Mouse (Mus musculus) liver, embryonic 11.5 days (tissue): ENCODE results near the gene Fut1. TPM values are rescaled to one million over a fixed set of nuclear protein-coding genes. Genes with fewer than 3 reads are reported as not detected.

Source experiments
- ATAC-seq: fragments of 200-750 bp; cut with Nextera tagmentation; replicated peaks from 2 replicates; pipeline ENCODE4 v1.8.0; 2017; ENCODE audit warnings: moderate number of reproducible peaks, mild to moderate bottlenecking, moderate TSS enrichment, moderate library complexity; ENCODE audit not compliant: low FRiP score
- DNase-seq: peaks from one replicate; pipeline ENCODE4 v3.0.0-alpha.2; 2017; ENCODE audit warnings: low spot score
- H3K27ac ChIP-seq: fragments of 300-500 bp; sonication (generic); 2 replicates; pipeline ENCODE4 v1.5.1; 2014; ENCODE audit warnings: mild to moderate bottlenecking, low read depth, low read length, control low read depth
- H3K27me3 ChIP-seq: fragments of 300-500 bp; sonication (generic); replicated peaks from 2 replicates; pipeline ENCODE4 v1.6.1; 2014; ENCODE audit warnings: low read length, mixed read lengths; ENCODE audit not compliant: control insufficient read depth, insufficient read depth
- H3K36me3 ChIP-seq: fragments of 300-500 bp; sonication (generic); 2 replicates; pipeline ENCODE4 v1.6.1; 2014; ENCODE audit warnings: mild to moderate bottlenecking, low read length, moderate library complexity, mixed read lengths; ENCODE audit not compliant: control insufficient read depth, insufficient read depth
- H3K4me1 ChIP-seq: fragments of 300-500 bp; sonication (generic); replicated peaks from 2 replicates; pipeline ENCODE4 v1.6.1; 2014; ENCODE audit warnings: low read length, mixed read lengths; ENCODE audit not compliant: control insufficient read depth, insufficient read depth
- H3K4me2 ChIP-seq: fragments of 300-500 bp; sonication (generic); 2 replicates; pipeline ENCODE4 v1.6.1; 2014; ENCODE audit warnings: mild to moderate bottlenecking, control low read depth, moderate library complexity
- H3K4me3 ChIP-seq: fragments of 300-500 bp; sonication (generic); 2 replicates; pipeline ENCODE4 v1.5.1; 2014; ENCODE audit warnings: low read depth, low read length, control low read depth
- H3K9ac ChIP-seq: fragments of 300-500 bp; sonication (generic); 2 replicates; pipeline ENCODE4 v1.6.1; 2014; ENCODE audit warnings: low read depth, low read length, control low read depth
- H3K9me3 ChIP-seq: fragments of 300-500 bp; sonication (generic); 2 replicates; pipeline ENCODE4 v1.6.1; 2016; ENCODE audit warnings: low read length, inconsistent platforms, mixed read lengths; ENCODE audit not compliant: control insufficient read depth
- WGBS: fragments of 180-500 bp; shearing (Covaris S2); extraction: QIAGEN DNeasy Blood & Tissue Kit; methylation state at CpG from one replicate; pipeline ENCODE4 v1.1.7; 2014; 5-methylcytosine and 5-hydroxymethylcytosine counted together
- polyA plus RNA-seq: library from polyadenylated mRNA; unstranded; fragments of >200 nt; fragmentation: Nextera tagmentation; extraction: Ambion mirVana; gene quantifications from 2 replicates; pipeline ENCODE4 v1.2.1, GENCODE M21; 2014

Fut1 gene
- polyA plus RNA-seq, 1 experiment from 2014 or later: not detected

GRCm38 (mm10) chr7:45596107-45596506 lies 21.0 kb upstream of the Fut1 start:
- Histone ChIP-seq H3K27ac (no peak overlapping the region), H3K4me1 (peaks cover 6% of the 10 kb centered on the region), H3K36me3 (no peaks in the 10 kb centered on the region), H3K4me3 (no peak overlapping the region), H3K27me3 (no peaks in the 10 kb centered on the region), H3K4me2 (no peak overlapping the region), H3K9ac (no peak overlapping the region), H3K9me3 (no peaks in the 10 kb centered on the region)
- DNase-seq: no peak
- no peak for ATAC-seq
- WGBS: 67% methylated on average over 1 of the region's 1 CpGs

GRCm38 (mm10) chr7:45597013-45597412 lies 20.1 kb upstream of the Fut1 start:
- ATAC-seq (no peak), DNase-seq (no peak)
- no peaks in the 10 kb centered on the region for H3K36me3 ChIP-seq
- peaks cover 6% of the 10 kb centered on the region for H3K4me1 ChIP-seq
- H3K9ac ChIP-seq: no peak overlapping the region
- H3K4me3 ChIP-seq: no peak overlapping the region
- H3K9me3 ChIP-seq: no peaks in the 10 kb centered on the region
- WGBS: 80% methylated on average over 5 of the region's 5 CpGs
- no peak overlapping the region for H3K4me2 ChIP-seq
- H3K27me3 ChIP-seq: no peaks in the 10 kb centered on the region
- no peak overlapping the region for H3K27ac ChIP-seq

DNA sequence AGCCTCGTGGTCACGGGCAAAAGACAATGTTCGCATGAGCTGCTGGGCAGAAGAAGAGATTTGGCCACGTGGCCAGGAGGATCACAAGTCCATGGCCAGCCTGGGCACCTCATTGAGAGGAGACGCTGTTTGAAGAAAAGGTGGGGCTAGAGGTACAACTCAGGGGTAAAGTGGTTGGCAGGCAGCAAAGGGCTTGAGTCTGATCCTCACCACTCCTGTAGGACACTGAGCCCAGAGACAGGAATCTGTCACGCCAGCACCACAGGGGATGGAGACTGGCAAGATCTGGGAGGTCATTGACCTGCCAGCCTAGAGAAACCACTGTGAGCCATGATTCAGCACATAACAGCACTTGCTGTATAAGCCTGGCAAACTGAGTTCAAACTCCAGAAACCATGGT lies 19.6 kb upstream of the Fut1 start:
- Histone ChIP-seq H3K4me3 (no peak overlapping the region), H3K36me3 (no peaks in the 10 kb centered on the region), H3K27ac (no peak overlapping the region), H3K9me3 (no peaks in the 10 kb centered on the region), H3K4me2 (no peak overlapping the region), H3K9ac (no peak overlapping the region; the same call in 1 of the 2 replicates), H3K27me3 (no peaks in the 10 kb centered on the region), H3K4me1 (peaks cover 6% of the 10 kb centered on the region)
- DNase-seq (no peak), ATAC-seq (no peak)
- WGBS: 85% methylated on average over 6 of the region's 6 CpGs

DNA sequence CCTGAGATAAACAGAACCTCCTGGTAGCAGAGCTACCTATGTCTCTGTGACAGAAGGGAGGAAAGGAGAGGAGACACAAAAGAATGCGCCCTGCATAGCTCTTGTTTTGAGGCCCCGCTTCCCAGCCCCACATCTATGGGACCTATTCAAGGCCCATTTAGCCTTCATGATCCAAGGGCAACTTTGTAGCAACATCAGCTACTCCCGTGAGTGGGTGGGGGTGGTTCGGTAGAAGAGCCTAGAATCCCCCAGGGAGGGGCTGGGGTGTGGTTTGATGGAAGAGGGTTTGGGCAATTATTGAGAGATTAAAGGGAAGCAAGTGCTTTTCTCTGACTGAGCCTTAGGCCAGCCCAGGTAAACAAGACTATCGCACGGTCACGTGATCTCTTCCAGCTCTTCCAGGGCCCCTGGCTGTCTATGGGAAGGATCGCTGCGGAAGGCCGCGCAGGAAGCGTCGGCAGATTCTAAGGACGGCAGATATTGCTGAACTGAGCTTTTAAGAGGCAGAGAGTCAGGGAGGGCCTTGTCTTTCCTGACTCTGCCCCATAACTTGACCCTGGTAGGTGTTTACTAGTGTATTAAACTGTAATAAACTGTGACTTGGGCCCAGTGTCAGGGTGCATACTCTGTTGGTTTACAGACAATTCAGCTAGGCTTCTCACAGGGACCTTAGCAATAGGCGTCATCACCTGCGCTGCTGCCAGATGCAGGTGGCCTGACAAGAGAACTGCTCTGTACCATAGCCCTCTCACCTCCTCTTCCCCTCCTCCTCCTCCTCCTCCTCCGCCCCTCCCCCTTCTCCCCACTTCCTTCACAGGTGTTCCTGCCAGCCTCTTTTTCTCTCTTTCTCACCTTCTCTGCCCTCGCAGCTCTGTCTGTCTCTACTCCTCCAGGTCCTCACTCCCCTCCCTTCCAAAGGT lies 17.9 kb upstream of the Fut1 start:
- H3K4me2 ChIP-seq: peak overlapping the region; percentile 29; the same call in 1 of the 2 replicates
- H3K4me1 ChIP-seq: peaks cover 6% of the 10 kb centered on the region
- no peak for ATAC-seq
- no peak overlapping the region for H3K27ac ChIP-seq
- H3K4me3 ChIP-seq: no peak overlapping the region
- no peak overlapping the region for H3K9ac ChIP-seq
- DNase-seq: no peak
- 45% methylated on average over 18 of the region's 18 CpGs for WGBS
- no peaks in the 10 kb centered on the region for H3K27me3 ChIP-seq
- H3K9me3 ChIP-seq: no peaks in the 10 kb centered on the region
- no peaks in the 10 kb centered on the region for H3K36me3 ChIP-seq

GRCm38 (mm10) chr7:45605704-45606289 lies 11.3 kb upstream of the Fut1 start:
- Histone ChIP-seq H3K27ac (no peak overlapping the region), H3K4me3 (no peak overlapping the region), H3K27me3 (no peaks in the 10 kb centered on the region), H3K4me2 (no peak overlapping the region), H3K9ac (no peak overlapping the region), H3K36me3 (no peaks in the 10 kb centered on the region), H3K4me1 (no peaks in the 10 kb centered on the region), H3K9me3 (no peaks in the 10 kb centered on the region)
- ATAC-seq (no peak), DNase-seq (no peak)
- 73% methylated on average over 9 of the region's 9 CpGs for WGBS

- Histone ChIP-seq H3K4me1 (no peaks in the 10 kb centered on the region), H3K27me3 (no peaks in the 10 kb centered on the region; the same call in 1 of the 2 replicates), H3K4me2 (no peak overlapping the region), H3K9me3 (no peaks in the 10 kb centered on the region), H3K36me3 (no peaks in the 10 kb centered on the region), H3K4me3 (no peak overlapping the region), H3K27ac (no peak overlapping the region), H3K9ac (no peak overlapping the region)
- ATAC-seq: no peak
- WGBS: 44% methylated on average over 1 of the region's 1 CpGs
- no peak for DNase-seq
Measured at GRCm38 (mm10) chr7:45609511-45609910, 7.6 kb upstream of the Fut1 start.

- Histone ChIP-seq H3K27ac (no peak overlapping the region), H3K27me3 (peaks cover 45% of the 10 kb centered on the region), H3K9me3 (no peaks in the 10 kb centered on the region), H3K4me2 (no peak overlapping the region), H3K9ac (no peak overlapping the region), H3K4me1 (peaks cover 3% of the 10 kb centered on the region), H3K36me3 (no peaks in the 10 kb centered on the region), H3K4me3 (no peak overlapping the region)
- DNase-seq (no peak), ATAC-seq (no peak)
- 25% methylated on average over 6 of the region's 6 CpGs for WGBS
Measured at GRCm38 (mm10) chr7:45616277-45616676, 812 bp upstream of the Fut1 start.

- Histone ChIP-seq H3K27ac (no peak overlapping the region), H3K9me3 (no peaks in the 10 kb centered on the region), H3K4me3 (no peak overlapping the region), H3K36me3 (no peaks in the 10 kb centered on the region; the same call in 1 of the 2 replicates), H3K4me2 (no peak overlapping the region), H3K4me1 (peaks cover 3% of the 10 kb centered on the region), H3K9ac (no peak overlapping the region), H3K27me3 (peaks cover 45% of the 10 kb centered on the region)
- 73% methylated on average over 5 of the region's 5 CpGs for WGBS
- DNase-seq (no peak), ATAC-seq (no peak)
Measured at GRCm38 (mm10) chr7:45618316-45618715, 1.2 kb downstream of the Fut1 start.
